Mouse (Mus musculus): ENCODE measurements around the gene Sh3rf3. TPM values are rescaled to one million over a fixed set of nuclear protein-coding genes. Genes with fewer than 3 reads are reported as not detected.
A peak's percentile ranks its signal among the peaks of the same experiment; 100 is the strongest.

Sh3rf3 gene
- polyA plus RNA-seq, 1 experiment from 2014 or later: 4.7 TPM

DNA sequence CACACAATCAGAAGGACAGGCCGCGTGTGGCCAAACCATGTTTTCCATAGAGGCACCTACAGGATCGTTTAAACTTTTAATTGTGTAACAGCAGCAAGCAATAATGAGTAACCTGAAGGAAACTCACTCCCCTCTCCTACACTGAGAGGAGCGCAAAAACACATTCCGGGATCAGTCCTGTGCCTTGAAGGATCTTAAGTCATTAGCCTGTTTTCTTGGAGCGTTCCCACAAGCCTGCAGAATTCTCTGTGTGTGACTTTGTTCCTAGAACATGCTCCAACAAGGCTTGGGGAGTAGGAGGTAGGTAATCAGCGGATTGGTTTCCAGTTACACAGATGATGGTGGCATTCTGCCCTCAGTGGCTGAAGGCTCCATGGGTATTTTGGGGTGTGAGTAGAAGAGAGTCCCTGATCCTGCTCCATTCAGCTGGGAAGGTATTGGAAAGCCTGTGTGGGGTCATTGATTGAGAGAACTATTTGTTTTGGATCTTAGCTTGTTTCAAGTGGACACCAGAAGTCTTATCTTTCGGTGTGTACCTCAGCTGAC is 108.6 kb downstream of the Sh3rf3 start:
- H3K4me2 ChIP-seq (ENCODE audit: low read depth, low read length): no peak overlapping the region
- H3K9me3 ChIP-seq (ENCODE audit: control insufficient read depth, low read length): no peaks in the 10 kb centered on the region
- H3K9ac ChIP-seq (replicated peaks; ENCODE audit: low read depth, low read length): no peak overlapping the region
- no peak for ATAC-seq (ENCODE audit: low read depth)
- no peaks in the 10 kb centered on the region for H3K27me3 ChIP-seq (ENCODE audit: control insufficient read depth, insufficient read depth, low read length)
- 94% methylated on average over 8 of the region's 8 CpGs for WGBS
- no peaks in the 10 kb centered on the region for H3K36me3 ChIP-seq (ENCODE audit: control insufficient read depth, insufficient read depth, low read length)
- H3K4me3 ChIP-seq (ENCODE audit: low read depth, low read length): no peak overlapping the region
- no peaks in the 10 kb centered on the region for H3K4me1 ChIP-seq (ENCODE audit: control insufficient read depth, insufficient read depth, low read length)
- no peak overlapping the region for H3K27ac ChIP-seq (ENCODE audit: low read depth, low read length)

DNA sequence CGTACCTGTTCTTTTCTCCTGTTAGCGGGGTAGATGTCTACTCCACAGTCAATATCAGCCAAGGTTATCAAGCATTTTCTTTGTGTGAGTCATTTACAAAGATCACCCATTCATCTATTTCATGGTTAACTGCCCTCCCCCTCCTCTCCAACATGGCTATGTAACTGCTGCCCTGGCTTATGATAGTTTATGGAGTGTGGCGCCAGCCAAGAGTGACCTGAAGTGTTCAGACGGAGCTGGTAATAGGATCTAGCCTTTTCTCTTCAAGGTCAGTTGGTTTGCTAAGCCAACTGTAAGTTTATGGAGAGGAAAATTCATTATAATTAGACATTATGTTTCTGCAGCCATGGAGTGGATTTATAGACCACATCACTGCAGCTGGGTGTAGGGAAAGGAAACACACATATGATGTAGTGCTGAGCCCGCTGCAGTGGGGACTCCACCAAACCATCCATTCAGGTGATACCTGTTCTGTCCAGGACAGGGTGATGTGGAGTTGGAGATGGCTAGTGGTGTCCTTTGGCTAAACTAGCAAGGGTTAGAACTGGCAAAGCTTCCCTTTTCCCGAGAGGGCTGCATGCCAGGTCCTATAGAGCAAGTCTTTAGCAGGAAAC is 109.2 kb downstream of the Sh3rf3 start:
- no peak overlapping the region for H3K9ac ChIP-seq (replicated peaks; ENCODE audit: low read depth, low read length)
- no peaks in the 10 kb centered on the region for H3K36me3 ChIP-seq (ENCODE audit: control insufficient read depth, insufficient read depth, low read length)
- no peaks in the 10 kb centered on the region for H3K9me3 ChIP-seq (ENCODE audit: control insufficient read depth, low read length)
- H3K4me1 ChIP-seq (ENCODE audit: control insufficient read depth, insufficient read depth, low read length): no peaks in the 10 kb centered on the region
- WGBS: 76% methylated on average over 6 of the region's 6 CpGs
- peak; percentile 71; the same call in 1 of the 2 replicates for ATAC-seq (ENCODE audit: low read depth)
- H3K4me3 ChIP-seq (ENCODE audit: low read depth, low read length): no peak overlapping the region
- H3K4me2 ChIP-seq (ENCODE audit: low read depth, low read length): no peak overlapping the region
- no peaks in the 10 kb centered on the region for H3K27me3 ChIP-seq (ENCODE audit: control insufficient read depth, insufficient read depth, low read length)
- no peak overlapping the region for H3K27ac ChIP-seq (ENCODE audit: low read depth, low read length)

DNA sequence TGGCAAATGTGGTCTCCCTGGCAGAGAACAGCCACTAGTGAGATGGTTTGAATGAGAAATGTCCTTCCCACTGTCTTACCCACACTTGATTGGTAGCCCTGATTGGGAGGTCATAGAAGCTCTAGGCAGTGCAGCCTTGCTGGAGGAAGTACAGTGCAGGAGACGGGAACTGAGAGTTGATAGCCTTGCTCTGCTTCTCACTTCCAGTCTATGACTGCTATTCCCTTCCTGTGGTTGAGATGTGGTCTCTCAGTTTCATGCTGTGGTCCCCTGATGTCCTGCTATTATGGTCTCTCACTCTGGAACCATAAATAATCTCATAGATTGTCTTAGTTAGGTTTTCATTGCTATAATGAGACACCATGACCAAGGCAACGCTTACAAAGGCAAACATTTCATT is 109.8 kb downstream of the Sh3rf3 start:
- no peaks in the 10 kb centered on the region for H3K4me1 ChIP-seq (ENCODE audit: control insufficient read depth, insufficient read depth, low read length)
- H3K27me3 ChIP-seq (ENCODE audit: control insufficient read depth, insufficient read depth, low read length): no peaks in the 10 kb centered on the region
- H3K36me3 ChIP-seq (ENCODE audit: control insufficient read depth, insufficient read depth, low read length): no peaks in the 10 kb centered on the region
- ATAC-seq (ENCODE audit: low read depth): no peak
- H3K27ac ChIP-seq (ENCODE audit: low read depth, low read length): no peak overlapping the region
- WGBS: 76% methylated on average over 2 of the region's 2 CpGs
- no peaks in the 10 kb centered on the region for H3K9me3 ChIP-seq (ENCODE audit: control insufficient read depth, low read length)
- H3K4me3 ChIP-seq (ENCODE audit: low read depth, low read length): no peak overlapping the region
- H3K9ac ChIP-seq (replicated peaks; ENCODE audit: low read depth, low read length): no peak overlapping the region
- H3K4me2 ChIP-seq (ENCODE audit: low read depth, low read length): no peak overlapping the region

DNA sequence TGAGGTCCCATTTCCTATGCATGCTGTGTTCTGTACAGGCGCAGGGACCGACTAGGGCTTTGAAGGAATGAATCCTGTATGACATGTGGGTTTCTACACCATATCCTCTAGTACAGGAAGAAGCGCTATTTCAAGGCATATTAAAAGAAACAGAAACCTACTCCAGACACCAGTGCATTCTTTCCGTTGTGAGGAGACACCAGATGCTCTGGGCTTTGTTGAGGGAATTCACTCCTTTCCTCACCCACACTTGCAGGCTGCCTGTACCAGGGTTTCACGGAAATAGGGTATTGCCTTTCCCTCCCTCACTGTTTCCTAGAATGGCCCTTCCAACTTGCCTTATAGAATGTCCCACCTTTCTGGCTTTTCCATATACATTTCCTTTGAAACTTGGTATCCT is 113.4 kb downstream of the Sh3rf3 start:
- H3K27ac ChIP-seq (ENCODE audit: low read depth, low read length): no peak overlapping the region
- WGBS: 80% methylated on average over 5 of the region's 5 CpGs

DNA sequence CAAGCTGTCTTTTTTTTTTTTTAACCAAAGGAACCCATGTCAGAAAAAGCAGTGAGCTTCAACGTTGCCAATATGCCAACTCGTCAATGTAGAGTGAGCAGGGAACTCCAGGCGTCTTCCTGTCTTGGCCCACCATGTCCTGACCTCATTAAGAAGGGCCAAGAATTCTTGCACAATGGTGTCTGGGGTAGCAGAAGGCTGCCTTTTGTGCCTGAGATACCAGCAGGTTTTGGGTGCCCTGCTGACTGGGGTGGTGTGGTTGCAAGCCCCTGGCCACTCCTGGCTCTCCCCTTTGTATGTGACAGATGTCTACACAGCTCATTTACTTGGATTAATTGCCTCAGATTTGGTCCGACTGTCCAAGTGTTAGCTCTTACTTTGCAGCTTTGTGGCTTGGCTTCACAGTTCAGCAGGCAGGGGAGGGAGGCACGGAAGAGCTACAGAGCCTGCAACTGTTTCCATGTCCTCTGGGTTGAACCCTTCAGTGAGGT is 115.8 kb downstream of the Sh3rf3 start:
- H3K9ac ChIP-seq (replicated peaks; ENCODE audit: low read depth, low read length): no peak overlapping the region
- H3K36me3 ChIP-seq (ENCODE audit: control insufficient read depth, insufficient read depth, low read length): no peaks in the 10 kb centered on the region
- no peak overlapping the region for H3K4me2 ChIP-seq (ENCODE audit: low read depth, low read length)
- peaks cover 20% of the 10 kb centered on the region for H3K4me1 ChIP-seq (ENCODE audit: control insufficient read depth, insufficient read depth, low read length)
- 41% methylated on average over 5 of the region's 5 CpGs for WGBS
- no peak overlapping the region for H3K4me3 ChIP-seq (ENCODE audit: low read depth, low read length)
- no peak overlapping the region for H3K27ac ChIP-seq (ENCODE audit: low read depth, low read length)
- H3K27me3 ChIP-seq (ENCODE audit: control insufficient read depth, insufficient read depth, low read length): no peaks in the 10 kb centered on the region
- ATAC-seq (ENCODE audit: low read depth): no peak
- H3K9me3 ChIP-seq (ENCODE audit: control insufficient read depth, low read length): no peaks in the 10 kb centered on the region

More for the DNA sequence above, 113.4 kb downstream of the Sh3rf3 start:
- Histone ChIP-seq H3K9me3 (ENCODE audit: control insufficient read depth, low read length) (no peaks in the 10 kb centered on the region), H3K4me3 (ENCODE audit: low read depth, low read length) (no peak overlapping the region), H3K4me1 (ENCODE audit: control insufficient read depth, insufficient read depth, low read length) (peaks cover 9% of the 10 kb centered on the region), H3K9ac (replicated peaks; ENCODE audit: low read depth, low read length) (no peak overlapping the region), H3K4me2 (ENCODE audit: low read depth, low read length) (no peak overlapping the region), H3K27me3 (ENCODE audit: control insufficient read depth, insufficient read depth, low read length) (no peaks in the 10 kb centered on the region), H3K36me3 (ENCODE audit: control insufficient read depth, insufficient read depth, low read length) (no peaks in the 10 kb centered on the region)
- no peak for ATAC-seq (ENCODE audit: low read depth)

DNA sequence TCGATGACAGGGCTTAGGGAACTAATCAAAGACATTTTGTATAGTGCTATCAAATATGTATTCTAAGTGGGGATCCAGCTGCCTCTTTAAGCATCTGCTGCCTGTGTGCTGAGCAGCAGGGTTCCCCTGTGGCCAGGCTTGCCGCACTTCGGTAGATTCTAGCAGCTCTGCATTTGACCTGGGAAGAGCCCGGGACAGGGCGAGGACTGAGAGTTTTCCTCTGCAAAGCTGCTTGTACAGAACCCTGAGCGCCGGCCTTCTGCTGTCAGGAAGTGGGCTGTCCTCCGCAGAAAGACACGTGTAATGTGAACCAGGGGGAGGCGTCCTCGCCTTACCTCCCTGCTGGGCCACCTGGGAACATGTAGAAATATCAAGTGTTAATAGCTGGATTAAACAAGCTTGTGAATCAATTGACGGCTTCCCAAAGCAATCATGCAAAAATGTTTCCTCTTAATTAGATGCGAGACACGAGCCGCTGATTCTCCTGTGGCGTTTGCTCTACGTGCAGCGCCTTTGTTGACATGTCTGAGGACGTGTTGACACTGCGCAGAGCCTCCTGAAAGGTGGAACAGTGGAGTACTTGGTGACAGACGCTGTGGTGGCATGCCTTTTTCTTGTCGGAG is 119.1 kb downstream of the Sh3rf3 start:
- Histone ChIP-seq H3K4me2 (ENCODE audit: low read depth, low read length) (peak overlapping the region; percentile 42), H3K36me3 (ENCODE audit: control insufficient read depth, insufficient read depth, low read length) (no peaks in the 10 kb centered on the region), H3K9me3 (ENCODE audit: control insufficient read depth, low read length) (no peaks in the 10 kb centered on the region), H3K4me1 (ENCODE audit: control insufficient read depth, insufficient read depth, low read length) (peaks cover 20% of the 10 kb centered on the region), H3K27ac (ENCODE audit: low read depth, low read length) (peak overlapping the region; percentile 52), H3K4me3 (ENCODE audit: low read depth, low read length) (no peak overlapping the region), H3K9ac (replicated peaks; ENCODE audit: low read depth, low read length) (peak overlapping the region; percentile 25; the same call in 1 of the 2 replicates), H3K27me3 (ENCODE audit: control insufficient read depth, insufficient read depth, low read length) (no peaks in the 10 kb centered on the region)
- peak; percentile 68 for ATAC-seq (ENCODE audit: low read depth)
- WGBS: 25% methylated on average over 22 of the region's 22 CpGs

DNA sequence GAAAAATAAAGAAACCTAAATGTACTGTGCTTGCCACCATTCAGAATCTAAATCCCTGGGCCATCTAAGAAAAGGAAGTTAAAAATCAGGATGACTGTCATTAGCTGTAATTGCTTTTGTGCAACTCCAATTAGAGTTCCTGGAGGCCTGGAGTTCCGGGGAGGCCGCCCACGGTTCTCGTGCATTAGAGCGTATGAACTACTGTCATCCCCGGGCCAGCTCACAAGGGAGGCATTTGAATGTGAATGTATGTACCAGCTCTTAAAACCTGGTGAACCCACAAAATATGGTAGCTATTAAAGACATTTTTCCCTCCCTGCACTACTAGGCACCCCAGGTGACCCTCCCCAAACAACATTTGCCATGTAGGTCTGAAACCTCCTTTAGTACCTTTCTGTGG is 122.4 kb downstream of the Sh3rf3 start:
- H3K4me3 ChIP-seq (ENCODE audit: low read depth, low read length): no peak overlapping the region
- ATAC-seq (ENCODE audit: low read depth): no peak
- H3K36me3 ChIP-seq (ENCODE audit: control insufficient read depth, insufficient read depth, low read length): no peaks in the 10 kb centered on the region
- peak overlapping the region; percentile 40 for H3K27ac ChIP-seq (ENCODE audit: low read depth, low read length)
- no peaks in the 10 kb centered on the region for H3K9me3 ChIP-seq (ENCODE audit: control insufficient read depth, low read length)
- no peak overlapping the region for H3K9ac ChIP-seq (replicated peaks; ENCODE audit: low read depth, low read length)
- 23% methylated on average over 6 of the region's 6 CpGs for WGBS
- H3K27me3 ChIP-seq (ENCODE audit: control insufficient read depth, insufficient read depth, low read length): no peaks in the 10 kb centered on the region
- no peak overlapping the region for H3K4me2 ChIP-seq (ENCODE audit: low read depth, low read length)
- H3K4me1 ChIP-seq (ENCODE audit: control insufficient read depth, insufficient read depth, low read length): peaks cover 12% of the 10 kb centered on the region

DNA sequence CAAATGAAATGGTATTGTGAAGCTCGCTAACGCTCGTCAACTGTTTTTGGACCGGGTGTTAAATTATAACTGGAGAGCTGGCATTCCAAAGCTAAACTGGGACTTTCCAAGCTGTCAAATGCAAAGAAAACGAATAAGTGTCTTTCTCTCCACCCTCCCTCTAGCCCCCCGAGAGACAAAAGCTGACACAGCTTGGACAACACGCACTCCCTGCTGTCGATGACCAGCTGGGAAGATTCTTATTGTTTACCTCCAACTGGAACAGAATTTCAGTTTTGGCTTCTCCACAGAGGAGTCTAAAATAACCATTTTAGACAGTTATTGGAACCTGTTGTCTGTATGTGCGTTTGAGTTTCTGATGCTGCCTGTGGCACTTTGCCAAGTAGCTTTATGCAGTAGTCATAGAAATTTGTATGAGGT is 123.3 kb downstream of the Sh3rf3 start:
- no peak overlapping the region for H3K9ac ChIP-seq (replicated peaks; ENCODE audit: low read depth, low read length)
- no peak for ATAC-seq (ENCODE audit: low read depth)
- peaks cover 12% of the 10 kb centered on the region for H3K4me1 ChIP-seq (ENCODE audit: control insufficient read depth, insufficient read depth, low read length)
- peak overlapping the region; percentile 29; the same call in 1 of the 2 replicates for H3K27ac ChIP-seq (ENCODE audit: low read depth, low read length)
- no peaks in the 10 kb centered on the region for H3K27me3 ChIP-seq (ENCODE audit: control insufficient read depth, insufficient read depth, low read length)
- no peaks in the 10 kb centered on the region for H3K9me3 ChIP-seq (ENCODE audit: control insufficient read depth, low read length)
- H3K4me2 ChIP-seq (ENCODE audit: low read depth, low read length): no peak overlapping the region
- H3K36me3 ChIP-seq (ENCODE audit: control insufficient read depth, insufficient read depth, low read length): no peaks in the 10 kb centered on the region
- H3K4me3 ChIP-seq (ENCODE audit: low read depth, low read length): no peak overlapping the region
- 45% methylated on average over 9 of the region's 9 CpGs for WGBS

DNA sequence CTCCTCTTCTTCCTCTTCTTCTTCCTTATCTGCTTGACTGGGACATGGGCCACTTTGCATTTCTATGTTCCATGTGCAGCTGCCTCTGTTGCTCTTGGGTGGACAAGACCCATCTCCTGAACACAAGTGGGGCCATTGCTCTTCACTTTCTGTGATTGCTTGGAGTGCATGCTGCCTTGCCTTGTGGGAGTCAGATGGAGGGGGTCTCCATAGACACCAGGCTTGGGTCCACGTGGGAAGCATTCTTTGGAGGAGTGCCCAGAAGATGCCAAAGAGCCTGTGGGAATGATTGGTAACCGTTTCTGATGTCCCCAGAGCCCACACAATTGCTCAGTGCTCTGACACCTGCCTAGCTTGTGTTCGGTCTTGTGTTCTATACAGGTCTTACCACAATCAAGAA is 124.4 kb downstream of the Sh3rf3 start:
- Histone ChIP-seq H3K4me1 (ENCODE audit: control insufficient read depth, insufficient read depth, low read length) (peaks cover 1% of the 10 kb centered on the region), H3K36me3 (ENCODE audit: control insufficient read depth, insufficient read depth, low read length) (no peaks in the 10 kb centered on the region), H3K27me3 (ENCODE audit: control insufficient read depth, insufficient read depth, low read length) (no peaks in the 10 kb centered on the region), H3K27ac (ENCODE audit: low read depth, low read length) (no peak overlapping the region), H3K4me2 (ENCODE audit: low read depth, low read length) (no peak overlapping the region), H3K4me3 (ENCODE audit: low read depth, low read length) (no peak overlapping the region), H3K9ac (replicated peaks; ENCODE audit: low read depth, low read length) (no peak overlapping the region), H3K9me3 (ENCODE audit: control insufficient read depth, low read length) (no peaks in the 10 kb centered on the region)
- WGBS: 42% methylated on average over 3 of the region's 3 CpGs
- ATAC-seq (ENCODE audit: low read depth): peak; percentile 41; the same call in 1 of the 2 replicates

Measured in neural tube, embryonic 14.5 days (tissue).